Mouse (Mus musculus) thymus, postnatal 10 days (tissue): ENCODE data around the gene Sclt1.
A peak's percentile ranks its signal among the peaks of the same experiment; 100 is the strongest.

Source experiments
- DNase-seq, 2 experiments: peaks; one replicate each; pipeline ENCODE4 v3.0.0; 2021; ENCODE audit warnings: low spot score in 2 of 2

The Sclt1 gene

GRCm38 (mm10) chr3:41606330-41606664, 136.0 kb downstream of the Sclt1 start:
- DNase-seq: no peak

- no peak for DNase-seq
These were observed 136.5 kb downstream of the Sclt1 start for GRCm38 (mm10) chr3:41605601-41606329.

DNA sequence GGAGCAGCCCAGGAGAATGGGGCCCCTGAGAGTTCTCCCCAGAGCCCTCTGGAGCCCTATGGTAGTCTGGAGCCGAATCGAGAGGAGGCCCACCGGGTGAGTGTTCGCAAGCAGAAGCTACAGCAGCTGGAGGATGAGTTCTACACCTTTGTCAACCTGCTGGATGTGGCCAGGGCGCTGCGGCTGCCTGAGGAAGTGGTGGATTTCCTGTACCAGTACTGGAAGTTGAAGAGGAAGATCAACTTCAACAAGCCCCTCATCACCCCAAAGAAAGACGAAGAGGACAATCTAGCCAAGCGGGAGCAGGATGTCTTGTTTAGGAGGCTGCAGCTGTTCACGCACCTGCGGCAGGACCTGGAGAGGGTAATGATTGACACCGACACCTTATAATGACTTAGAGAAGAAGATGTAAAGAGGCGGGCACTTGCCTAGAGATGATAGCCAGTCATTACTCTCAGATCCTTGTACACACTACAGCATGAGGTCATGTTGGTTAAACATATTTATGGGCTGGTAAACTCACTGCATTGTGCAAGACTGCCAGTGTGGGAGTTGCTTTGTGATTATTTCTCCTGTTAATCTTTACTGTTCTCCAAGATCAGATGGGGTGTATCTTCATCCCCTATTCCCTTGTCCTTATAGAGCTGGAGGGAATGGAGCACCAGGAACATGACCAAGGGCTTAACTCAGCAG, 137.5 kb downstream of the Sclt1 start:
- peak; percentile 66 to 67 for DNase-seq

DNA sequence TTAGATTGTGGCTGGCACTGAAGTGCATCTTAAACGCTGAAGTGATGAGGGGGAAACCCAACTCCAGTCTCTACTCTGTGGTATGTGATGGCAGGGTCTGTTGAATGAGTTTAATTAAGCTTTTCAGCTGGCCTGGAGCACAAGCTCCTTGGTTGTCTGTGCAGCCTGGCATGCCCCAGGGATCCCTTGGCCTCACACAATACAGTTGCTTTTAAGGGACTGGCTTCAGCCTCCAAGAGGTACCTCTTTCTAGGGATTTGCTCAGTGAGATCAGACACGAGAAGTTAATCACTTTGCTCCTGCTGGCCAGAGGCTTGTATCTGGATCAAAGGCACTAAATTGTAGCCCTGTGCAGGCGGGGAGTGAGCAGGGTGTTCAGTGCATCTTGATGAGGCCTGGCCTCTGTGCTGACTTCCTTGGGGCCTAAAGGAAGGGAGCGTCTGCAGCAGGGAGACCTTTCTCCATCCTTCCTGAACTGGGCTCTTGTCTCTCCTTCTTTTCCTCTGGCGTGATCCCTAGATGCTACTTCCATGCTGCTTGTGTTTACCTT, 138.8 kb downstream of the Sclt1 start:
- DNase-seq: no peak

- DNase-seq: no peak
These were observed 139.4 kb downstream of the Sclt1 start for GRCm38 (mm10) chr3:41602933-41603332.

DNA sequence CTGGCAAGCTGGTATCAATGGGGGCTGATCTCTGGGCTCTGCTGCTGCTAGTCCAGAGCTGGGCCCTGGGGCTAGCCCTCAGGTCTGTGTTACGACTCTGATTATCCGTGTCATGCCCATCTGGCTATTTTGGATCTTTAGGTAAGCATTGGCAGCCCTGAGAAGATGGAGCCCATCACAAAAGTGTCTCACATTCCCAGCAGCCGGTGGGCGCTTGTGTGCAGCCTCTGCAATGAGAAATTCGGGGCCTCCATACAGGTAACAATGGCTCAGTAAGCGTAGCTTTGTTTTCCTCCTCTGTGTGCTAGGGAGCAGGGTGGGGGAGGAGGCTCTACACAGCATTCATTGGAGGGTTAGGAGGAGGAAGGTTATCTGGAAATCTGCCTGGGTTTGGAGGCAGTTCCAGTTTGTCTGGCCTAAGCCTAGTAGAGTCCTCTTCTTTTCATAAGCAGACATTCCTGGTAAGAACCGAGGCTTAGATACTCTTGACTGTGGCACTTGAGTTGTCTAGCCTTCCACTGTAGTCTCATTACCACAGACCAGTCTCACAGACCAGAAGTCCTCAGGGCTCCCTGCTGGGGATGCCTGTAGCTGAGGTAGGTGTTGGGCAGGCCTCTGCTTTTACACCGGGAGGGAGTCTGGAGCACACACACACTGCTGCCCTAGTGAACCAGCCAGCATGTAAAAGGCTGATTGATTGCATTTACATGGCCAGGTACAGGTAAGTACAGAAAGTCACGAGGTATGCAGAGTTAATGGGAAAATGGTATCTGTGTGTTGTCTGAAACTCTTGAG, 140.9 kb downstream of the Sclt1 start:
- no peak for DNase-seq

- DNase-seq: peak in 1 of 2 experiments; percentile 43
These were observed 142.3 kb downstream of the Sclt1 start for GRCm38 (mm10) chr3:41599806-41600589.

DNA sequence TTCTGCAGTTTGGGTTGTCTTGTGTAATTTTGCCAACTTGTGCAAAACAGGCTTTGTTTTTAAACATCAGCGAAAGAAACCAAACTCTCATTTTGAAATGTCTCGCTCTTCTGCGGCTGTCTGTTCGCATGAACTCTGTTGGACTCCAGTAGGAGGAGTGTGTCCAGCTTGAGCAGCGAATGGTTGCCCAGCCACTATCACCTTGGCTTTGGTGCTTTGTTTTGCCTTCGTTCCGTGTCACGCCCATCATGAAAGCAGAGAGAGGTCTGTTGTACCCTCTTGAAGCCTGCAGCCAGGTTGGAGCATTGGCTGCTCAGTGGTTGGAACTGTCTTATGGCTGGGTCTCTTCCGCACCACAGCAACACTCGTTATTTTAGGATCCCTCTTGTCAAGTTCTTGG, 143.1 kb downstream of the Sclt1 start:
- DNase-seq: no peak

GRCm38 (mm10) chr3:41598412-41598811, 143.9 kb downstream of the Sclt1 start:
- DNase-seq: no peak

- DNase-seq: no peak
These were observed 145.3 kb downstream of the Sclt1 start for GRCm38 (mm10) chr3:41597036-41597435.

DNA sequence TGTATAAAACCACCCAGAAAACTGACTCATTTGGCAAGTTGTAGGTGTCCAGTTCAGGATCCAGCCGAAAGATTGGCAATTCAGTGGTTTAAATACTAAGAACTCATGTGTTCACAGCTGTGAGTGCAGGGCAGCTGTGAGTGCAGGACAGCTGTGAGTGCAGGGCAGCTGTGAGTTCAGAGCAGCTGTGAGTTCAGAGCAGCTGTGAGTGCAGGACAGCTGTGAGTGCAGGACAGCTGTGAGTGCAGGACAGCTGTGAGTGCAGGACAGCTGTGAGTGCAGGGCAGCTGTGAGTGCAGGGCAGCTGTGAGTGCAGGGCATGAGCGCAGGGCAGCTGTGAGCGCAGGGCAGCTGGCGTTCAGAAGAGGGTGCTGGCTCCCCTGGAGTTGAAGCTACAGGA, 147.3 kb downstream of the Sclt1 start:
- DNase-seq: no peak

- no peak for DNase-seq
These were observed 148.0 kb downstream of the Sclt1 start for GRCm38 (mm10) chr3:41594097-41594879.

- no peak for DNase-seq
These were observed 149.5 kb downstream of the Sclt1 start for GRCm38 (mm10) chr3:41592805-41593204.

DNA sequence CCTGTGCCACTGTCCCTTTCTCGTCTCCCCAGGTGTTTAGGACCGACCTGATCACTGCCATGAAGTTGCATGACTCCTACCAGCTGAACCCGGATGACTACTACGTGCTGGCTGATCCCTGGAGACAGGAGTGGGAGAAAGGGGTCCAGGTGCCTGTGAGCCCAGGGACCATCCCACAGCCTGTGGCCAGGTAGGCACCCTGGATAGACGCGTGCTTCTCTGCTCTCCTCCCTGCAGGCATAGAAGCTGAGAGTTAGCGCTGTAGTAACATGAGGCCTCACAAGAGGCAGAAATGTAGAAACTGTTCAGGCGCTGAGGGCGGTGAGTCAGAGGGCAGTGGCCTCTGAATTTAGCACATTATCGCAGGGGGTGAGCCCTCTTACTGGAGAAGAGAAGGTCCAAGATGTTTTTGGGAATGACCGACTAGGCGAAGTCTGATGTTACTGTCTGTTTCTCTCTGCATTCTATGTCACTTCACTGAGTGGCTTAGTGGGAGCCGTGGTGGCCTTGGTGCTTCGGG, 150.6 kb downstream of the Sclt1 start:
- no peak for DNase-seq

- DNase-seq: no peak
These were observed 151.4 kb downstream of the Sclt1 start for GRCm38 (mm10) chr3:41590695-41591559.

DNA sequence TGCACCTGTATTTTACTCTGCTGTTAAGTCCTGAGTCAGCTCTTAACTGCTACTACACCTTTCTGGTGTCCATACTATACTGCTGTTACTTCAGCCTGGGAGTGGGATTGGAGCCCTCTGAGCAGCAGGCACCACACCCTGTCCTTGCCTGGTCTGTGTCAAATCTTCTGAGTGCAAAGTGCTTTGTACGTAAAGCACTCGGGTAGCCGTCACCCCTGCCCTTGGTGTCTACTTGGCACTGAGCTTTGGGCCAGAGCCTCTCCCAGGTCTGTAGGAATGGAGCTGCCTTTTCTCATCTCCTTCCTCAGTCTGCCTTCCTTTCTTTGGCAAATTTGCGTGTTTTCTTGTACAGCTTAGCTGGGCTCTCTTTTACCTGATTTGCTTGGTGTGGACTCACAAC, 152.3 kb downstream of the Sclt1 start:
- no peak for DNase-seq

GRCm38 (mm10) chr3:41589246-41589914, 152.9 kb downstream of the Sclt1 start:
- DNase-seq: no peak

DNA sequence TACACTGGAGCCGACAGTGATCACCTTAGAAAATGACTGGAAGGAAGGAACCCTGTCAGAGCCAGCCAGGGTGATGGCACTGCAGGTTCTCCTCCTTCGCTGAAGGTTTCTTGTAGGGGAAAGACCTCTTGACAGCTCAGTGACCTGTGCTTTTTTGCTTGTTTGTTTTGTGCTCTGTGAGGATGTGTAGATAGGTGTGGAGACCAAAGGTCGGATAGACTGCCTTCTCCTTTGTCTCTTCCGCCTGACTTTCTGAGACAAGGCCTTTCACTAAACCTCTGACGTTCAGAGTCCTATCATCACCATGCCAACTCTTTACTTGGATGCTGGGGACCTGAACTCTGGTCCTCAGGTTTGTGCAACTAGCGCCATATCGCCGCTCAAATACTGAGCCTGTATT, 153.8 kb downstream of the Sclt1 start:
- no peak for DNase-seq

DNA sequence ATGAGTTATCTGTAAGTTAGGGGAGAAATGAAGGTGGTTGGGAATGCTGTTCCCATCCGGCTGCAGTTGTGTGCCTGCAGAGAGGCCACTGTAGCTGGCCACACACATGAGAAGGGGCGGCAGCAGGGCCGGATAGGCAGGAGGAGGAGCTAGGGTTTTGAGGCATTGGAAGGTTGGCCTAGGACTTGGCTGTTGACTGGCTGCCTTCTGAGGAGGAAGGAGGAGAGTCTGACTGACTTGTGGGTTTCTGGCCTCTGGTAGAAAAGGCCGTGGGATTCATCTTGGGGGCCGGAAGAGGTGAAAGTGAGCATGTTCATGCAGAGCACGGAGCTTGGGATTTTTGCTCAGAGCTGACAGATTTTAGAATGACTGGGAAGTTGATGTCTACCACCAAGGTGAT, 154.7 kb downstream of the Sclt1 start:
- DNase-seq: peak; percentile 32 to 51
